Mouse (Mus musculus) thymus, postnatal 14 days (tissue): ENCODE measurements at regions not wholly inside any gene's neighbourhood (a gene's known extent, or its start where the extent isn't known, plus 50 kb on each side); places are given as distances from the start of the nearest gene placed in this dataset.

Experiments used
- DNase-seq: peaks from one replicate; pipeline ENCODE4 v3.0.0; 2021

DNA sequence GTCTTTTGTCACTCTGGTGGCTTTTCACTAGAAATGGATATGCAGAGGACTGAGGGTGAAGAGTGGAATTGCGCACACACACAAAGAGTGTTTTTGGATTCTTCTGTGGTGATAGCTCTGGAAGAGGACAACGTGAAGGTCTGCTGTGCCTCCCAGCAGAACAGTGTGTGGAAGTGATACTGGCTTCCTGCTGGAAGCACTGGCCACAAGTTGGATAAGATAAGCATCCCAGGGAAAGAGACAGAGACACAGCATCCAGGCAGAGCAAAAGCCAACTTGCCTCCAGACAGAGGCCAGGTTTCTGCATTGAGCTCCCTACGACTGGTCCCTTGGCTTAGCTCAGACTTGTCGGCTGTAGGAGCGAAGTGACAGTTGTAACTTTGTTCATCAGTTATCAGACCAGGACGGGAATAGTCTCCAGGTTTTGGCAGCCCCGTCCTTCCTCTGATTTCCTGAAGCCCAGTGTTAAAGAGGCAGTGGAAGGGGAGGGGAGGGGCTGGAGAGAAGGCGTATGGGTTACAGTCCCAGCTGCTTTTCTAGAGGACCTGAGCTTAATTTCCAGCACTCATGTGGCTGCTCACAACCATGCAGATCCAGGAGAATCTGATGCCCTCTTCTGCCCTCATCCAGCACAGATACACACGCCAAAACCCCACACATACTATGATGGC, 89.2 kb downstream of the Tmem170b start:
- no peak for DNase-seq

- DNase-seq, result no peak
These were observed 91.2 kb downstream of the Tmem170b start for GRCm38 (mm10) chr13:41696767-41697445.

GRCm38 (mm10) chr13:41701345-41701744, 95.6 kb downstream of the Tmem170b start:
- DNase-seq, result no peak

DNA sequence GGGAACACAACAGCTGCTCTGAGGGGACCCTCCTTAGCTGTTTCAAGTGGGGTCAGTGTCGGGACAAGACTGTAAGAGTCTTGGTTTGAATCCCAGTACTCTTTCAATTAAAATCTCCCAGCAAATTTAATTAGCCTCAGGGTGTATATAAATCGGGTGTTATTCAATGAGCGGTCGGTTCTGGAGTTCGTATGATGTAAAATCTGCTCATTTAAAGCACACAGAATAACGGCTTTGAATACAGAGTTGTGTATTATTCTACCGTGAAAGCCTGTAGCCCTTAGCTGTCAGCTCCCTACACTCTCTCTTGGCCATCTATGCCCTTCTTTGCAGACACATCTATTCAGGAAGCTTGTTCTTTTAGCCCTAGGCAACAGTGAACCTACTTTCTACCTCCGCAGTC, 96.1 kb downstream of the Tmem170b start:
- DNase-seq, result no peak

DNA sequence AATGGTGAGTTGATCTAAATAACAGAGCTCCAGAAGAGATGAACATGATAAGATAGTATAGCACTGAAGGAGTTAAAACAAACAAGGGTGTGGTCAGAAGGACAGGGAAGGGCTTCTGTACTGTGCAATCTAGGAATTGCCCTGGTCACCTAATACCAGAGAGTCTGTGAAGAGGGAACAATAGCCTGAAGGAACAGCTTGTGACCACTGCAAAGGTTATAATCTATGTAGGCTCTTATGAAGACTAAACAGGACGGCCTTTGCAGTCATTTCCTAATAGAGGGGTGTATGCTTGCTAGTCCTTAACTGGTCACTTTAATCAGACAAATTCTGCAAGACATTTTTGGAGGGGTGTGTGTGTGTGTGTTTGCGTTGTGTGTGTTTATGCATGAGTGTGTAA, 97.5 kb downstream of the Tmem170b start:
- no peak for DNase-seq

GRCm38 (mm10) chr13:41703618-41704017, 97.9 kb downstream of the Tmem170b start:
- DNase-seq, result no peak

DNA sequence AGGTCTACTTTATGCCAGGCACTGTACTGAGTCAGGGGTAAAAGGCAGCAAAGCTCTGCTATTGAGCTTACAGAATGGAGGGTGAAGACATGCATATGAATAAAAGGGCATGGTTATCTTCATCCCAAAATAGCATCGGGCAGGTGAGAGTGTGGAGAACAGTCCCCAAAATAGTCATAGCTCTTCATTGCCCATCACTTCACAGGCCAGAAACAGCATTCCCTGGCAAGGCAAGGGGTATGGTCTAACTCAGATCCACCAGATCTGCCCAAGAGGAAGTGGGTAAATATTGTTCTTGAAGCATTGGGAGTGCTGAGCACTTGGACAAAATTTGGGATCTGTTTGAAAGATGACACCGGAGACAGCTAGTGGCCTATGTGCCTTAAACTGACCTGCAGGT, 99.1 kb downstream of the Tmem170b start:
- no peak for DNase-seq

- no peak for DNase-seq
These were observed 99.9 kb downstream of the Tmem170b start for GRCm38 (mm10) chr13:41705636-41706035.

- no peak for DNase-seq
These were observed 102.1 kb downstream of the Tmem170b start for GRCm38 (mm10) chr13:41707811-41708210.

DNA sequence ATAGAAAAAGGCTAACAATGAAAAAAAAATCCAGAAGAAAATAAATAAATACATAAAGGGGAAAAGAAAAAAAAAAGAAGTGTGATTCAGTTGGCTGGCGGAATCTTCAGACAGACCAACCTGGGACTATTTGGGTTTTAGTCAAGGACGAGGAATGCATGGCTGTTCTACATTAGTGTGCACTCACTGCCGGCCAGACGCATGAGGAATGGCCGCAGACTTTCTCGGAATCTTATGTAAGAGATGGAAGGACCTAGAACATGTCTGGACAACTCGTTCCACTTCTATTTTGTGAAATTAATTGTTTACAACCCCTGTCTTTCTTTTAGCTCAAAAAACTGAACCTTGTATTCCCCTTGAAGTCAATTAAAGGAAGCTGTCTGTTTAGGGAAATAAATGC, 103.4 kb downstream of the Tmem170b start:
- DNase-seq, result no peak

DNA sequence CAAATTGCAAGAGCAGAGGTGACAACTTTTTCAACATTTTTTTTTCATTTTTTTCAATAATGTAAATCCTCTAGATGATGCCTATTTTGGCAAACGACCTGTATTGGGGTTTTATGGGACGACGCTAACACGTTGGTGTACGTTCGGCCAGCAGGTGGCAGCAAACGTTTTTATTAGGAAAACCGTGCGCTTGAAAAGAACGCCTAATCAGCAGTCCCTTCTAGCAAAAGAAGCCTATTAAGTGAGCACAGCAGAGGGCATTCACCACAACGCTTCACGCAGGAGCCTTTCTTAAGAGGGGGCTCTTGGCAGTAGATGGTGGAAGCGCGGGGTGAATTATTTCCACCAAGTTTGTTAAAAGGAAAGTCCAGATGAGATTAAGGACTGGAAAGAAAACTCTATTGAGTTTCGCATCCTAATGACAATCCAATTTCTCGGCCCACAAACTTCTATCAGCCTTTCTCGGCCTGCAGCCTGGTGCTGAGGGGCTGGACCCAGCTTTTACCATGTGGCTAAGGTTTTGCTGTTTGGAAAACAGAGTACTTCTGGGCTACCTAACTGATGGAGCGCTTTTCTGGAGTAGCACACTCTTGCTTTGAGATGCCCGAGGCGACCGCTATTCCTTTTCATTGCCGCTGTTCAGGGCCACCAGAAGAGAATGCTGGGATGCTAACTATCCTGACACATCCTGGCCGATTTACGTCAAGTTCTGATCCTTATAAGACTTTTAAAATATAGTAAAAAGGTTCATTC, 103.9 kb downstream of the Tmem170b start:
- peak; percentile 77 for DNase-seq

- DNase-seq, result no peak
These were observed 106.9 kb downstream of the Tmem170b start for GRCm38 (mm10) chr13:41712616-41713015.
